Mouse (Mus musculus): Measurements from ENCODE around the gene Mrtfa.

Gene Mrtfa

GRCm38 (mm10) chr15:81155845-81156244 is 34.7 kb downstream of the Mrtfa start:
- no peak for DNase-seq (ENCODE audit: low spot score)

DNA sequence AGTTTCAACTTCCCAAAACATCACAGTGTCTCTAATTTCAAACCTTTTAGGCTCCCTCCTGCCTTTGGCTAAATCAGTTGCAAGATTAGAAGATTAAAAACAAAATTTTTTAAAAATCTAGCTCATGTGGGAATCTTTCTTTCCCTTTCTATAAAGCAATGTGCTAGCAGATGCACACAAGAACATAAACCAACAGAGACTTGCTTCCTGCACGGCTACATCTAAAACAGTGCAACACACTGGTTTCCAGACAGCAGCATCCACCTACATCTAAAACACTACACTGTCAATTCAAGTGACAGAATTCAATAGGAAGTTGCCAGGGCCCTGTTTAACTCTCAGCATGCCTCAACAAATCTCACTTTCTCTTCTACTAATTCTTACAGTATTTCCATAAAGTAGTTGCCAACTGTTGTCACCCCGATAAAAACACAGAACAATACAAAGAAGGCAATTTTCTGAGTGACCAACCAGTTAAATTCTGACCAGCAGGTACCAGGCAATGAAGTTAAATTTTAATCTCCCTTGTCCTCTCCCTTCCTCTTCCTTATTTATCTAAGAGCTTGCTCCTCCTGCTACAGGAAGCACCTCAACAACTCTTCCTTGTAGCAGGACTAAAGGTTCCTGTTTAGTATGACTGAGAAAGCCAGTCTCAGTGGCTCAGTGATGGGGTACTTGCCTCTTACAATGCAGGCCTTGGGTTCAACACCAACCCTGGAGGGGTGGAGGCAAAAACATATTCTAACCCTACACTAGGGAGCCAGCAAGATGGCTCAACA is 35.5 kb downstream of the Mrtfa start:
- DNase-seq (ENCODE audit: low spot score) = no peak

- no peak for DNase-seq (ENCODE audit: low spot score)
Observed at GRCm38 (mm10) chr15:81141956-81142576, 48.5 kb downstream of the Mrtfa start.

DNA sequence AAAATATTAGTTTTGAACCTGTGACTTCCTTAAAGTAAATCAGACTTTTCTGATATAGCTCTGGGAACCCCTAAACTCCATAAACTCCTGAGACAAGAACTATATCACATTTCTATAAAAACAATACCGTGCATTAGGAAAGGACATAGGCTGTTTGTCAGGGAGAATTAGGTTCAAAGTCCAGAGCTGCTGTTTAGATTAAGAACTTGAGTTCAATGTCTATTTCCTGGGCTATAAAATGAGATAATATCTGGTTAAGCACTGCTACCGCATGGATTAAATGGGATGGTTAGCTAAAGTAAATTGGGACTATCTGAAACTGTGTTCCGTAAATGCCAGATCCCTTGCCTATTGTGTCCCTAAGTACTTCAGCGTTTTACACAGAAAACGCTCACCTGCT is 50.6 kb downstream of the Mrtfa start:
- DNase-seq (ENCODE audit: low spot score) = no peak

GRCm38 (mm10) chr15:81137298-81137697 is 53.3 kb downstream of the Mrtfa start:
- no peak for DNase-seq (ENCODE audit: low spot score)

GRCm38 (mm10) chr15:81133781-81134180 is 56.8 kb downstream of the Mrtfa start:
- DNase-seq (ENCODE audit: low spot score) = no peak

- no peak for DNase-seq (ENCODE audit: low spot score)
Observed at GRCm38 (mm10) chr15:81131152-81131551, 59.4 kb downstream of the Mrtfa start.

DNA sequence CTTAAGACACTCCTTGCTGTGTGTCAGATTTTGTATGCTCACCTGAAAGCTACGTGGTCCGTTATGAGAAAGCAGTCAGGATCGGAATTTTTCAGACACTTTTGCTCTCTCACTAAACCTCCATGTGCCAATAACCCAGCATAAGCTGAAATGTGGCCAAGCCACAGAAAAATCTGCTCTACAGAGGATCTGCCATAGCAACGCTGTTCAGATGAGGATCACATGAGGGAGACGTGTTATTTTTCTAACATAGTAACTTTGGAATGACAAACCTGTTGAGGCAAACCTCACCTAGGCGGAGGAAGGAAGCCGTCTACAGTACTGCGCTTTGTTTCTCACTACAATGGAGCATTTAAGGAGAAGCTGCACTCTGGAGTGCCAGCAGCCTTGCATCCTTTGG is 60.6 kb downstream of the Mrtfa start:
- no peak for DNase-seq (ENCODE audit: low spot score)

GRCm38 (mm10) chr15:81128155-81128838 is 62.3 kb downstream of the Mrtfa start:
- DNase-seq (ENCODE audit: low spot score) = no peak

DNA sequence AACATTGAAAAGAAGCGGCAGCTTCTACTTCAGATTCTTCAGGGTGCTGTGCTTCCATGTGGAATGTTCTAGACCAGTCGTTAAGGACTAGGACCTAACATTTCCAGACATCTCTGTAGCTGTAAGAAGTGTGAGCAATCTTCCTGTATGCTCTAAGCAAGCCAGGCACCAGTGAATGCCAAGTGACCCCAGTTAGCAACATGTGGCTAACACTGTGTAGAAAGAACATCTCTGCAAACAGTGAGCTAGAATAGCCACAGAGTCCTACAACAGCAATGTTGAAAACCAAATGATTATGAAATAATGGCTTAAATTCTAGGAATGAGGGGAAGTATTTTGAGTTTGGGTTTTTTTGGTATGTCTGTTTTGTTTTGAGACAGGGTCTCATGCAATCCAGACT is 66.3 kb downstream of the Mrtfa start:
- no peak for DNase-seq (ENCODE audit: low spot score)

DNA sequence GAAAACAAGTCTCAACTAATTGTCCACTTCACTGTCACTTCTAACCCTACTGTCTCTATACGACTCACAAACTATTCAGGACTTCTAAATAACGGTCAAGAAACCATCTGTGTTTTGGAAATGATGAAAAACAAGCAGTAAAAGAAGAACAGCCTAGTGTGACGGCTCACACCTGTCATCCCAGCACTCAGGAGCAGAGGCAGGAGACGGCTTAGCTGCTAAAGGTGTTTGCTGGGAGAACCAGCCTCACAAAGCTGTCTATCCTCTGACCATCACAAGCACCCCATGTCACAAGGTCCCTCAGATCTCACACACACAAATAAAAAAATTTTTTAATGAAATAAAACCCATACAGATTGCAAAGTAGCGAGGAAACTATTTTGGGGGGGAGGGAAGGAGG is 67.4 kb downstream of the Mrtfa start:
- DNase-seq (ENCODE audit: low spot score) = no peak

DNA sequence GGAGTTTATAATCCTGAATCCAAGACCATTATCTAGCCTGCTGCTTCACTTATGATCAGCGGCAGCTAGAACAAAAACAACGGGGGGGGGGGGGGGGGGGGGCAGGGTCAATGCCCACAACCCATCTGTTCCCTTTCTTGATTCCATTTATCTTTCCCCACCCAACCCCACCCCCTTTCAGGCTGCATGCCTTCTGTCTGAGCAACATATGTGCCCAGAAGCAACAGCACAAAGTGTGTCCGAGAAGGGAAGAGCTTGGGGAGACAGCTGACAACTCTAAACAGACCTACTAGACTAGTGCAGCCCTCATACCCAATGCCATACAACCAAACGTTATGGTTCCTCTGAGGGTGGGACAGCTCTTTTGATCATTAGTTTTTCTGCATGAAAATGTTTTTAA is 68.0 kb downstream of the Mrtfa start:
- DNase-seq (ENCODE audit: low spot score) = no peak

GRCm38 (mm10) chr15:81122078-81122477 is 68.5 kb downstream of the Mrtfa start:
- DNase-seq (ENCODE audit: low spot score) = no peak

DNA sequence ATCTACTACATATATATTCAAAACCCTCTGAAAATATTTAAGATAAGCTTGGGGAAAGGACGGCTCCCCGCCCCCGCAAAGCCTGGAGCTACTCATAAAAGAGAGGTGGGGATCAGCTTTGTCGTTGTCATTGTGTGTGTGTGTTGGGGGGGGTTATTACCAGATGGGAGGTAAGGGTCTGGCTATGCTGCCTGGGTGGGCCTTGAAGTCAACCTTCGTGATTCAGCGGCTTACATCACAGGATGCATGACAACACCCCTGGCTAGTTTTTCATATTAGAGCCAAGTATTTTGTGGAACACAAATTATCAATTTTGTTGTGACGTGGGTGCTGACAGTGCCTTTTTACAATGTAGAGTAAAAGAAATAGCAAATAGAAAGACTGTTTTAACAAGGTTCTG is 69.6 kb downstream of the Mrtfa start:
- DNase-seq (ENCODE audit: low spot score) = no peak

GRCm38 (mm10) chr15:81120140-81120539 is 70.4 kb downstream of the Mrtfa start:
- DNase-seq (ENCODE audit: low spot score) = no peak

- DNase-seq (ENCODE audit: low spot score) = no peak
Observed at GRCm38 (mm10) chr15:81118226-81118625, 72.3 kb downstream of the Mrtfa start.

DNA sequence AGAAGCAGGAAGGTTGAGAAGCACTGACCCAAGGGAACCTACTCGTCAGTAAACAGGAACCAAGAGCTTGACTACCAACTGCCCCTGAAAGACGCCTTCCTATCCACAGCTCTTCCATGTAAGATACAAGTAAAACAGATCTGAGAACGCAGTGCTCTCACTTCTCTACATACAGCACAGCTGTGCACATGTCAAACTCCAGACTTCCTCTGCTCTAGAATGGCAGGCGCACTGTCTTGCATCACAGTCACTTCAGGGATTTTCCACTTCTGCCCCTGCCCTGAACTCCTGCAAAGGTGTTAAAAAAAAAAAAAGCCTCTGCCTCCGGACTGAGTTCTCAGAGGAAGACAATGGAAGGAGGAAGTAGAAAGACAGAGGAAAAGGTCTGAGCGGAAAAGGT is 78.0 kb downstream of the Mrtfa start:
- DNase-seq (ENCODE audit: low spot score) = no peak

GRCm38 (mm10) chr15:81110315-81110714 is 80.2 kb downstream of the Mrtfa start:
- DNase-seq (ENCODE audit: low spot score) = no peak

- no peak for DNase-seq (ENCODE audit: low spot score)
Observed at GRCm38 (mm10) chr15:81105962-81106361, 84.6 kb downstream of the Mrtfa start.

DNA sequence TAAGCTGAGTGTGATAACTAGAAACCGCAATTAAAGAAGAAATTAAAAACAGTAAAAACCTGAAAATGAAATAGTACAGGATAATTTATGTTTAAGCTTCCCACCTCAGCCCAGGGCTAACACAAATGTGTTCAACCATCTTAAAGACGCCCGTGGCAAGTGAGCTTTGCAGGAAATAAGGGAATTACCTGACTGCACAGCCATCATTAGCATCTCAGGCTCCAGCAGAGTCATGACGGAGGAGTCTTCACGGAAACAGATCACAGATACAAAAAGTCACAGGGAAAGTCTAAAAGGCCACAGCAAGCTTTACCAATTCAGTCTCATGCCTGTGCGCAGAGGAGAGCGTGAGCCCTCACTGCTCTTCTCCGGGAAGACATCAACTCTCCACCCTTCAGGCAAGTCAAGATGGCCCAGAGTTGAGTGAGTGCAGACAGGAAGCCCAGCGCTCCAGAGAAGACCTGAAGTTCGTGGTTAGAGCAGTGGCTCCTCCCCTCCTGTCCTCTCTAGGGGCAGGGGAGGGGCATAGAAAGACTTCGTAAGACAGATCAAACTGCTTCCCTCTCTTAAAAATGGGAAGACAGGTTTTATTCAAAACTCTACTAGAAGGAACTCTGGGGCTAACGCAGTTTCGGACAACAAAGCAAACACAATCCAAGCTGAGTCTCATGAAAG is 85.8 kb downstream of the Mrtfa start:
- DNase-seq (ENCODE audit: low spot score) = peak; percentile 30

DNA sequence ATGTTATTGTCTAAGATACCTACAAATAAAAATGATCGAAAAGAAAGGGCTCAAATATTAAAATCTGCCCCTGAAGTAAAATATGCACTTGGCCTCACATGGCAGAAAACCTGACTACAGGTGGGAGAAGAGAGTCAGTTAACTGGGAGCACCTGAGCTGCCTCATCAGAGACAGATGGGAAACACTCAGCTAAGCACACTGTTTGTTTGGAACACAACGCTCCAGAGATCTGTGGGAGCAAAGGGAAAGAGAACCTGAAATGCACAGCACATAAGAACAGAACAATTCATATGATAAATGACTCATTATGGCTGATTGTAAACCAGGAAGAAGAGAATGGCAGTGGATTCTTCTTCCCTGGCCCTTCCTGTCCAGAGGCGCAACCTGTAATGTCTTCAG is 87.1 kb downstream of the Mrtfa start:
- DNase-seq (ENCODE audit: low spot score) = no peak

- no peak for DNase-seq (ENCODE audit: low spot score)
Observed at GRCm38 (mm10) chr15:81102274-81102879, 88.2 kb downstream of the Mrtfa start.
